Mouse (Mus musculus) C2C12 (cell line): ENCODE data around the gene AC134908.4.

Experiments
- CTCF ChIP-seq: IDR thresholded peaks from one replicate; pipeline ENCODE4 v1.5.1; 2011; ENCODE audit not compliant: control insufficient read depth, insufficient read depth, insufficient read length
- MYOG ChIP-seq: IDR thresholded peaks from one replicate; pipeline ENCODE4 v1.6.1; 2011; ENCODE audit not compliant: control insufficient read depth, insufficient read length; ENCODE audit errors: extremely low read depth
- USF1 ChIP-seq: IDR thresholded peaks from one replicate; pipeline ENCODE4 v1.6.1; 2011; ENCODE audit warnings: low read depth, mild to moderate bottlenecking, control low read depth, moderate library complexity

DNA sequence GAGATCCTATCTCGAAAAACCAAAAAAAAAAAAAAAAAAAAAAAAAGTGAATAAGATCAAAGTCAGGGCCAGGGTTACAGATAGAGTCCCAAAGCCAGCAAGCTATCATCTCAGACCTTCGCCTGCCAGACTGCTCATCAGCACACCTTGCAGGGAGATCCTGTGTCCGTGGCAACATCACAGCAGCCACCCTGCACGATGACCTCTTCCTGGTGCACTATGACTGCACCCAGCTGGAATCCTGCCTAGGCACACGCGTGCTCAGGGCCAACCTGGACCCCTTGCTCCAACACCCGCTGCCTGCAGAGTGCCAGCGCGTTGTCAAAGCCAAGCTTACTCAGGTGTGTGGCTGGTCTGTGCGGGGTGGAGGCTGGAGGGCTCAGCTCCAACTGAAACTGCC is 51.1 kb downstream of the AC134908.4 start:
- TF ChIP-seq CTCF: no peak
- TF ChIP-seq MYOG: no peak
- TF ChIP-seq USF1: no peak
